Mouse (Mus musculus): ENCODE data around the gene Bcl9.

Gene Bcl9

GRCm38 (mm10) chr3:97297553-97298432 lies at the start of gene Bcl9:
Bcl9 (minus strand) TSS chr3:97297917.
- no peak for TF ChIP-seq GATA4 (IDR thresholded peaks at IDR 0.05; ENCODE audit: insufficient replicate concordance, low read length)

GRCm38 (mm10) chr3:97339193-97339576 lies 41.5 kb upstream of the Bcl9 start:
- TF ChIP-seq GATA4 (IDR thresholded peaks at IDR 0.05; ENCODE audit: insufficient replicate concordance, low read length) = no peak

GRCm38 (mm10) chr3:97338522-97339192 lies 40.9 kb upstream of the Bcl9 start:
- TF ChIP-seq GATA4 (IDR thresholded peaks at IDR 0.05; ENCODE audit: insufficient replicate concordance, low read length) = no peak

- no peak for TF ChIP-seq GATA4 (IDR thresholded peaks at IDR 0.05; ENCODE audit: insufficient replicate concordance, low read length)
These were observed 39.6 kb upstream of the Bcl9 start for GRCm38 (mm10) chr3:97337306-97337705.

- TF ChIP-seq GATA4 (IDR thresholded peaks at IDR 0.05; ENCODE audit: insufficient replicate concordance, low read length) = no peak
These were observed 38.6 kb upstream of the Bcl9 start for GRCm38 (mm10) chr3:97336331-97336730.

- no peak for TF ChIP-seq GATA4 (IDR thresholded peaks at IDR 0.05; ENCODE audit: insufficient replicate concordance, low read length)
These were observed 36.9 kb upstream of the Bcl9 start for GRCm38 (mm10) chr3:97334618-97335017.

- no peak for TF ChIP-seq GATA4 (IDR thresholded peaks at IDR 0.05; ENCODE audit: insufficient replicate concordance, low read length)
These were observed 34.5 kb upstream of the Bcl9 start for GRCm38 (mm10) chr3:97332172-97332571.

GRCm38 (mm10) chr3:97327809-97328208 lies 30.1 kb upstream of the Bcl9 start:
- TF ChIP-seq GATA4 (IDR thresholded peaks at IDR 0.05; ENCODE audit: insufficient replicate concordance, low read length) = no peak

GRCm38 (mm10) chr3:97327356-97327755 lies 29.6 kb upstream of the Bcl9 start:
- no peak for TF ChIP-seq GATA4 (IDR thresholded peaks at IDR 0.05; ENCODE audit: insufficient replicate concordance, low read length)

GRCm38 (mm10) chr3:97325621-97326345 lies 28.1 kb upstream of the Bcl9 start:
- TF ChIP-seq GATA4 (IDR thresholded peaks at IDR 0.05; ENCODE audit: insufficient replicate concordance, low read length) = no peak

GRCm38 (mm10) chr3:97324046-97324445 lies 26.3 kb upstream of the Bcl9 start:
- no peak for TF ChIP-seq GATA4 (IDR thresholded peaks at IDR 0.05; ENCODE audit: insufficient replicate concordance, low read length)

GRCm38 (mm10) chr3:97317302-97317701 lies 19.6 kb upstream of the Bcl9 start:
- no peak for TF ChIP-seq GATA4 (IDR thresholded peaks at IDR 0.05; ENCODE audit: insufficient replicate concordance, low read length)

GRCm38 (mm10) chr3:97313431-97313830 lies 15.7 kb upstream of the Bcl9 start:
- no peak for TF ChIP-seq GATA4 (IDR thresholded peaks at IDR 0.05; ENCODE audit: insufficient replicate concordance, low read length)

- TF ChIP-seq GATA4 (IDR thresholded peaks at IDR 0.05; ENCODE audit: insufficient replicate concordance, low read length) = no peak
These were observed 14.3 kb upstream of the Bcl9 start for GRCm38 (mm10) chr3:97311998-97312397.

GRCm38 (mm10) chr3:97309748-97310536 lies 12.2 kb upstream of the Bcl9 start:
- no peak for TF ChIP-seq GATA4 (IDR thresholded peaks at IDR 0.05; ENCODE audit: insufficient replicate concordance, low read length)

Measured in liver, adult (tissue).